Mouse (Mus musculus) skeletal muscle tissue, adult 2 months (tissue): ENCODE measurements around the gene Fam208a.

ENCODE experiments used
- DNase-seq: peaks from one replicate; pipeline ENCODE4 v3.0.0-alpha.2; 2012; ENCODE audit warnings: low read depth, low spot score

The Fam208a gene

GRCm38 (mm10) chr14:27413961-27414360 lies 14.7 kb upstream of the Fam208a start:
- DNase-seq = peak; percentile 18

GRCm38 (mm10) chr14:27420816-27421215 lies 7.8 kb upstream of the Fam208a start:
- no peak for DNase-seq

DNA sequence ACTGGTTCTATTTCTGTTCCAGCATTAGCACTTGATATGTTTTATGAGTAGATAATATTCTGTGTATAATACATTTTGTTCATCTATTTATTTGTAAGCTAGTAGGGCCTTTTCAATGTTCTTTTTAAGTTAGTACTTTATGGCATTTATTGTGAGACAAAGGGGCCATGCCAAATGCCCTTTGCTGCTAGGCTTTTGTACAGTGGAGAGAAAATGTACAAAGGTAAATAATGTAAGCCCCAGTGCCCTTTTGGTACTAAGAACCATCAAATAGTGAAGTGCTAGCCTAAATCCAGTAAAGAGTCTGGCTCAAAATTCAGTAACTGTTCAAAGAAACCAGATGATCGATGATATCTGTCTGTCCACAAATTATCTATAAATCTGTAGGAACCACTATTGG lies 6.3 kb upstream of the Fam208a start:
- DNase-seq = no peak

DNA sequence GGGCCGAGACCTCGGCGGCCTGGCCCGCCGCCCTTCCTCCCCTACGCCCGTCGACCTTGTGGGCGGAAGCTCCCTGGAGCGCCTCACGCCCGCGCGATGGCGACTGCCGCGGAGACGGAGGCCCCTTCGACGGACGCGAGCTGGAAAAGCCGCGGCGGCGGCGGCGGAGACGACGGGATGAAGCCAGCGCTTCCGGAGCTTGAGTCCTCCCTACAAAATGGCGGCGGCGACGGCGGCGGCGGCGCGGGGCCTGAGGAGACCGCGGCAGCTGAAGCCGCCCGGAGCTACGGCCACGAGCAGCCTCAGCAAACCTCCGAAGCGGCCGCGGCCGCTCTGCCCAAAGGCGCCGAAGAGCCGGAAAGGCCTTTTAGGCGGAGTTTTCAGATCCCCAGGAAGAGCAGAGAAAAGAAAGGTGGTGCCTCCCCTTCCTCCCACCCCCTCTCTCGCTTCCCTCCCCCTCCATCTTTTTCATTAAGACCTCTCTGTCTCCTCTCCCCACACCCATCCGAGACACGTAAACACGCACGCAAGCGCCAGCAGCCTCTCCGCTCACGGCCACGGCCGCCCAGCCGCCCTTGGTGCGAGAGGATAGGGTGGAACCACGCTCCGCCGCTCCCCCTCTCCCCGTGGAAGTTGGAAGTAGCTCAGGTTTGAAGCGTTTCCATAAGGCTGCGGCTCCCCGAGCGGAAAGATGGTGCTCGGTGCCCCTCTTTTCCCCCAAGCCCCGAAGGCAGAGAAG lies 508 bp downstream of the Fam208a start:
- peak; percentile 83 for DNase-seq

- DNase-seq = no peak
Measured at GRCm38 (mm10) chr14:27430280-27430679, 1.6 kb downstream of the Fam208a start.

DNA sequence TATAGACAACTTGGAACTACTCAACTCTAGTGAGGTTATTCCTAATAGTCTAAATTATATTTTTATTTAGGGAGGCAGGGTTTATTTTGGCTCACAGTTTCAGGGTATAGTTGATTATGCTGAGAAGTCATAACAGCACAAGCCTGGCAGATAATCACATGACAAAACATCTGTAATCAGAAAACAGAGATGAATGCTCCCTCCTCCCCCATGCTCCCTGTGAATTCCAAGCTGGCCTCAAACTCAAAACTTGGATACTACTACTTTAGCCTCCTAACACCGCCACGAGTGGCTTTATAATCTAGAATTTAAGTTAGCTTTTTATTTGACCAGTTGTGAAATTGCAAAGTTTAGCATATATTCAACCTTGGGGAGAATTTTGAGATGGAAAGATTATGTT lies 3.4 kb downstream of the Fam208a start:
- DNase-seq = no peak

DNA sequence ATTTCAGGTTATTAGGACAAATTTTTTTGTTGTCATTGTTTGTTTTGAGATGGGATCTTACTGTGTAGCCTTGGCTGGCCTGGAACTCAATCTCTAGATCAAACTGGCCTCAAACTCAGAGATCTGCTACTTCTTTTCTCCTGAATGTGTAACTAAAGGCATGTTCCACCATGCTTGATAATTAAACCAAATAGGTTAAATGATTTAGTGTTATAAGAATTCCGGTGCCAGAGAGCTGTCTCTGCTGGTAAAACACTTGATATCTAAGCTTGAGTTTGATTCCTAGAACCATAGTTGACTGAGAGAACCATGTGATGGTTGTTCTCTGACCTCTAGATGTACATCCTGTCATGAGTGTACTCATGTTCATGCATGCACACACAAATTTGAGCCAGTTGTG lies 7.5 kb downstream of the Fam208a start:
- no peak for DNase-seq

DNA sequence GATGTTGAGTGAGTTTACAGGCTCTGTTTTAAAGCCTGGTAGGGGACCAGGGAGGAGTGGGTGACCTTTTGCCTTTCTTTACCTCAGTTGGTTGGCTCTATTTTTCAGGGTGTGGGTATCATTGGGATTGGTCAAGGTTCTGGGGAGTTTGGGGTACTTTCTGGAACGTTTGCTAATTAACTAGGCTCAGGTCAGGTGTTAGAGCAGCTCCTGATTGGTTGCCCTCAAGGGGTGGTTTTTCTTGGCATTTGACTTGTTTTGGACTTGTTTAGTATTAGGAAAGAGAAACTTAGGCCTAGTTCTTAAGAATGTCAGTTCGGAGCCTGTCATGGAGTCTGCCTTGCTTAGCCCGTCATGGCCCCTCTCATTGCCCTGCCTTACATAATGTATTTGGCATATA lies 8.2 kb downstream of the Fam208a start:
- DNase-seq = no peak

DNA sequence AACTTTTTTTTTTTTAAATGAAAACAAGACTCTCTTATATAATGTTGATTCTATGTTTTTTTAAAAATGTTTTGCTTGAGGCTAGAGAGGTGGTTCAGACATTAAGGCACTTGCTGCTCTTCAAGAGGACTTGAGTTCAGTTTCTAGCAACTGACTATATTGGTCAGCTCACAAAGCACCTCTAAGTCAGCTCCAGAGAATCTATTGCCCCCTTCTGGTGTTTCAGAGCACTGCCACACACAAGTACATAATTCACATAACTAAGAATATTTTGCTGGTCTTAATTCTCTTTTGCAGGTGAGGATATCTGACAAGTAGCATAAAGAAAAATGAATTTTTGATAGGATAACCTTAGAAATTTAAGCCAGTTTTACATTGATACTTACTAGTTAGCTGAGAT lies 12.3 kb downstream of the Fam208a start:
- DNase-seq = no peak

DNA sequence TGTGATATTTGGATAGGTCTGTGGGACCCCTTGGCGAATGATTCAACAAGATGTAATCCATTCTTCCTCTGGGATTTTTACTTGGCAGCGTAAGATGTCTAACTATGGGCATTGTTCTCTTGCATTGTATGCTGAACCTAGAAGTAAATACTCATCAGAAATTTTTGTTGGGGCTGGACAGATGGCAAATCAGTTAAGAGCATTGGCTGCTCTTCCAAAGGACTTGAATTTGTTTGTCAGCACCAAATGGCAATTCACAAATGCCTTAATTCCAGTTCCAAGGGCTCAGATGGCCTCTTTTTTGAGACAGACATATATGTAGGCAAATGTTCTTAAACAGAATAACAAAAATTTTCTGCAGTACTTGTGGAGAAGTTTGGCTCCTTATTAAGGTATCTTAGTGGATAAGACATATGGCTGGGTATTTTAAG lies 16.2 kb downstream of the Fam208a start:
- no peak for DNase-seq

GRCm38 (mm10) chr14:27446963-27447362 lies 18.3 kb downstream of the Fam208a start:
- no peak for DNase-seq

GRCm38 (mm10) chr14:27491399-27491798 lies 62.8 kb downstream of the Fam208a start:
- no peak for DNase-seq

- DNase-seq = no peak
Measured at GRCm38 (mm10) chr14:27493516-27493915, 64.9 kb downstream of the Fam208a start.

DNA sequence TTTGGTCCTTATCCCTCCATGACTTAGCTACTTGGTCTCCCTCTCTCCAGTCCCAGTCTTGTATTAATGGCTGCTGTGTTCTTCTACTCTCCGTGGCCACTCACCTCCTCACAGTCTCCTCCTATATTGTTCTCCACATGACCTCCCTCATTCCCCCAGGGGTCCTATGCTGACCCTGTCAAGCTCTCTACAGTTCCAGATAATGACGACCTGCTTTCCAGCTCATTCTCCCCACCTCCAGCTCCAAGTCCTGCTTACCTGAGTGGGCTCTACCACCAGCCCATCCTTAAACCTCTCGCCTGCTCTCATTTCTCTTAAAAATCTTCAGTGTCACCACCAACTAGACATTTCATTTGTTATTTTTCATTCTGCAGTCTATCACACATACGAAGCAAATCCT lies 72.5 kb downstream of the Fam208a start:
- DNase-seq = no peak

DNA sequence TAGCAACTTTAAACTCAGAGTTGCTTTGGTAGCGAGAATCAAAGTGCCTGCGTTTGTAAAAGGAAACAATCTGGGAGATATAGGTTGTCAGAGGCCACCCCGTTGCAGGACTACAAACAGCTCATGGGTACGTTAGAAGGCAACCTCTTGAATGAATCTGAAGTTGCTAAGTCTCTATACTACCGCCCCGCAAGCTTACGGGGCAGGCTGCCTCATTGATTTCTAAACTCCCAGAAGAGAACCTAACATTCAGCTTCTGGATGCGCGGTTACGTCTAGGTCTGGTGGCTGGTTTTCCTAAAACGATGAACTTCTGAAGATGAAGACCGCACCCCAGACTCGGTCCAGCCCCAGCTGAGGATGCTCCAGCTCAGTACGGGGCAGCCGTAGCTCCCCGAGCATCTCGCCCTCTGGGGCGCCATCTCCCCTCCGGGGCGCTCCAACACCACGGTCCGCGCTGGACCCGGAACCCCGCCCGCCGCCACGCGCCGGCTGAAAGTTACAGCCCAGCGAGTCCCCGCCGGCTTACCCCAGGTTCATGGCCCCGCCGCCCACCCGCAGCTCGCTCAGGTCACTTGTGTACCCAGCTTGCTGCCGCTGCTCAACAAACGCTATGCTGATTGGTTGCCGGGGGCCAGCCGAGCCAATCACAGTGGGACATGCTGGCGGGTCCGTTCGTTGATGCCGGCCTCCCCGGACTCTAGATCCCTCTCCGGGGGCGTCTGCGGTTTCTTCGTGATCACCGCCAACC lies 79.4 kb downstream of the Fam208a start, which contains the start of gene Ccdc66:
Gene Ccdc66, minus strand, starts transcription at position 567 of the 750 bp plus-strand sequence.
- peak; percentile 94 for DNase-seq

DNA sequence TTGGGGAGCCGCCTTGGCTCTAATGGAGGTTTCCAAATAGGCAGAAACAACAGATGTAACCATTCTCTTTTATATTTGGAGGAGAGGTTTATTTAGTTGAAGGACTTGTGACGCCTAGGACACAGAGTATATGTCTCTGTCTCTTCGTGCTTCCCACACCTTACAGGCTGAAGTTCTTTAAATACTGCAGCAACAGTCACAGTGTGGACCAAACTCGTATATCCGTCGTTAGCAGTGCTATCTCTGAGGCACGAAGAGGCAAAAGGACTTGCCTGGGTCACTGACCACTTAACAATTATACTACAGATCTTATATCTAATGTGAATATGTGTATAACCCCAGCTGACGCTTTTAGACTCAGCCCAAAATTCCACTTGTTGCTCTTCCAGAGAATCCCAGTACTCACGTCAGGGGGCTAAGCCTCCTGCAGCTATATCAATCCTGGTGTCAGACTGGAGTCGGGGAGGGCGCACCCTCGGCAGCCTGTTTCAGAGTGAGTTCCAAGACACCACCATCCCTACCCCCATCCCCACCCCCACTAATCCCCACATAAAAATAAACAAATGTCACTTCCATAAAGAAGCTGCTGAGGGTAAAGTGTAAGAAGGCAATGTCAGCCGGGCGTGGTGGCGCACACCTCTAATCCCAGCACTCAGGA lies 80.1 kb downstream of the Fam208a start:
- DNase-seq = no peak

- DNase-seq = no peak
Measured at GRCm38 (mm10) chr14:27524541-27524940, 95.9 kb downstream of the Fam208a start.
